Mouse (Mus musculus): ENCODE results near the gene Nek8. TPM values are rescaled to one million over a fixed set of nuclear protein-coding genes. Genes with fewer than 3 reads are reported as not detected.

The Nek8 gene
- total RNA-seq (2014; rRNA removed), result 7.1 and 7.6 TPM in 2 replicates
- polyA plus RNA-seq (2015; fragmentation: Nextera tagmentation; extraction: Ambion mirVana), result 4.5 and 5.7 TPM in 2 replicates

GRCm38 (mm10) chr11:78176402-78176862 is at the start of gene Nek8, which contains the start of gene Tlcd1:
Gene Nek8, minus strand, starts transcription at chr11:78176675.
Gene Tlcd1, plus strand, starts transcription at chr11:78176711.
- Histone ChIP-seq H3K27me3 (ENCODE audit: insufficient read depth, low read length) (no peaks in the 10 kb centered on the region), H3K9ac (replicated peaks; ENCODE audit: low read length, poor library complexity, severe bottlenecking) (peak within 1 kb of the TSS; percentile 52), H3K4me2 (ENCODE audit: low read depth, low read length, poor library complexity, severe bottlenecking) (peak within 1 kb of the TSS; percentile 69), H3K36me3 (ENCODE audit: insufficient read depth, low read length) (peaks cover 19% of the 10 kb centered on the region), H3K9me3 (ENCODE audit: low read length) (no peaks in the 10 kb centered on the region), H3K4me3 (ENCODE audit: low read depth, low read length) (peak within 1 kb of the TSS; percentile 62), H3K4me1 (ENCODE audit: insufficient read depth, low read length) (peaks cover 10% of the 10 kb centered on the region; the same call in 1 of the 2 replicates), H3K27ac (ENCODE audit: low read depth, low read length) (no peak within 1 kb of the TSS)
- WGBS, result under 1% methylated on average over 32 of the region's 32 CpGs
- TF ChIP-seq CTCF (IDR thresholded peaks at IDR 0.05), result no peak
- DNase-seq (ENCODE audit: low spot score) (peak; percentile 87), ATAC-seq (ENCODE audit: low FRiP score) (peak; percentile 18; the same call in 1 of the 2 replicates)

- ATAC-seq (ENCODE audit: low FRiP score) (no peak), DNase-seq (ENCODE audit: low spot score) (no peak)
- Histone ChIP-seq H3K27ac (ENCODE audit: low read depth, low read length) (no peak overlapping the region), H3K4me1 (ENCODE audit: insufficient read depth, low read length) (no peaks in the 10 kb centered on the region), H3K36me3 (ENCODE audit: insufficient read depth, low read length) (peaks cover 92% of the 10 kb centered on the region), H3K27me3 (ENCODE audit: insufficient read depth, low read length) (no peaks in the 10 kb centered on the region), H3K9me3 (ENCODE audit: low read length) (no peaks in the 10 kb centered on the region), H3K4me2 (ENCODE audit: low read depth, low read length, poor library complexity, severe bottlenecking) (no peak overlapping the region), H3K4me3 (ENCODE audit: low read depth, low read length) (no peak overlapping the region), H3K9ac (replicated peaks; ENCODE audit: low read length, poor library complexity, severe bottlenecking) (no peak overlapping the region)
- TF ChIP-seq CTCF (IDR thresholded peaks at IDR 0.05), result no peak
- whole genome bisulfite sequencing, result 87% methylated on average over 4 of the region's 4 CpGs
Measured at GRCm38 (mm10) chr11:78223586-78223985, 47.1 kb upstream of the Nek8 start.

- 80% methylated on average over 11 of the region's 11 CpGs for WGBS
- ATAC-seq (ENCODE audit: low FRiP score), result peak; percentile 87
Measured at GRCm38 (mm10) chr11:78215709-78216317, 39.3 kb upstream of the Nek8 start.

GRCm38 (mm10) chr11:78213086-78213817 is 36.8 kb upstream of the Nek8 start:
- Histone ChIP-seq H3K9me3 (ENCODE audit: low read length) (no peaks in the 10 kb centered on the region), H3K4me1 (ENCODE audit: insufficient read depth, low read length) (no peaks in the 10 kb centered on the region), H3K9ac (replicated peaks; ENCODE audit: low read length, poor library complexity, severe bottlenecking) (no peak overlapping the region), H3K4me3 (ENCODE audit: low read depth, low read length) (no peak overlapping the region), H3K36me3 (ENCODE audit: insufficient read depth, low read length) (peaks cover 86% of the 10 kb centered on the region), H3K27ac (ENCODE audit: low read depth, low read length) (no peak overlapping the region), H3K4me2 (ENCODE audit: low read depth, low read length, poor library complexity, severe bottlenecking) (no peak overlapping the region), H3K27me3 (ENCODE audit: insufficient read depth, low read length) (no peaks in the 10 kb centered on the region)
- no peak for TF ChIP-seq CTCF (IDR thresholded peaks at IDR 0.05)
- DNase-seq (ENCODE audit: low spot score) (no peak), ATAC-seq (ENCODE audit: low FRiP score) (no peak)
- WGBS, result 93% methylated on average over 14 of the region's 14 CpGs

More at GRCm38 (mm10) chr11:78215709-78216317, 39.3 kb upstream of the Nek8 start:
- H3K27ac ChIP-seq (ENCODE audit: low read depth, low read length), result peak overlapping the region; percentile 47; the same call in 1 of the 2 replicates
- no peak for TF ChIP-seq CTCF (IDR thresholded peaks at IDR 0.05)
- H3K27me3 ChIP-seq (ENCODE audit: insufficient read depth, low read length), result no peaks in the 10 kb centered on the region
- H3K4me1 ChIP-seq (ENCODE audit: insufficient read depth, low read length), result no peaks in the 10 kb centered on the region
- peak; percentile 81 for DNase-seq (ENCODE audit: low spot score)
- H3K9me3 ChIP-seq (ENCODE audit: low read length), result no peaks in the 10 kb centered on the region
- H3K36me3 ChIP-seq (ENCODE audit: insufficient read depth, low read length), result peaks cover 86% of the 10 kb centered on the region
- no peak overlapping the region for H3K4me3 ChIP-seq (ENCODE audit: low read depth, low read length)
- H3K9ac ChIP-seq (replicated peaks; ENCODE audit: low read length, poor library complexity, severe bottlenecking), result no peak overlapping the region
- H3K4me2 ChIP-seq (ENCODE audit: low read depth, low read length, poor library complexity, severe bottlenecking), result no peak overlapping the region

- no peak for ATAC-seq (ENCODE audit: low FRiP score)
- no peak for TF ChIP-seq CTCF (IDR thresholded peaks at IDR 0.05)
- WGBS, result 94% methylated on average over 5 of the region's 5 CpGs
Measured at GRCm38 (mm10) chr11:78211513-78211912, 35.0 kb upstream of the Nek8 start.

GRCm38 (mm10) chr11:78210615-78211014 is 34.1 kb upstream of the Nek8 start:
- Histone ChIP-seq H3K9ac (replicated peaks; ENCODE audit: low read length, poor library complexity, severe bottlenecking) (no peak overlapping the region), H3K4me1 (ENCODE audit: insufficient read depth, low read length) (no peaks in the 10 kb centered on the region), H3K4me2 (ENCODE audit: low read depth, low read length, poor library complexity, severe bottlenecking) (no peak overlapping the region), H3K27ac (ENCODE audit: low read depth, low read length) (no peak overlapping the region), H3K4me3 (ENCODE audit: low read depth, low read length) (no peak overlapping the region), H3K27me3 (ENCODE audit: insufficient read depth, low read length) (no peaks in the 10 kb centered on the region), H3K36me3 (ENCODE audit: insufficient read depth, low read length) (peaks cover 84% of the 10 kb centered on the region), H3K9me3 (ENCODE audit: low read length) (no peaks in the 10 kb centered on the region)
- no peak for ATAC-seq (ENCODE audit: low FRiP score)
- WGBS, result 75% methylated on average over 7 of the region's 7 CpGs
- DNase-seq (ENCODE audit: low spot score), result no peak
- TF ChIP-seq CTCF (IDR thresholded peaks at IDR 0.05), result no peak

More at GRCm38 (mm10) chr11:78211513-78211912, 35.0 kb upstream of the Nek8 start:
- DNase-seq (ENCODE audit: low spot score), result no peak
- H3K4me2 ChIP-seq (ENCODE audit: low read depth, low read length, poor library complexity, severe bottlenecking), result no peak overlapping the region
- no peak overlapping the region for H3K27ac ChIP-seq (ENCODE audit: low read depth, low read length)
- no peaks in the 10 kb centered on the region for H3K27me3 ChIP-seq (ENCODE audit: insufficient read depth, low read length)
- H3K4me3 ChIP-seq (ENCODE audit: low read depth, low read length), result no peak overlapping the region
- no peaks in the 10 kb centered on the region for H3K9me3 ChIP-seq (ENCODE audit: low read length)
- H3K9ac ChIP-seq (replicated peaks; ENCODE audit: low read length, poor library complexity, severe bottlenecking), result no peak overlapping the region
- H3K36me3 ChIP-seq (ENCODE audit: insufficient read depth, low read length), result peaks cover 88% of the 10 kb centered on the region
- no peaks in the 10 kb centered on the region for H3K4me1 ChIP-seq (ENCODE audit: insufficient read depth, low read length)

All from midbrain, postnatal 0 days (tissue).